Mouse (Mus musculus) E14TG2a.4 (cell line): ENCODE results near the gene Guca1b.

ENCODE experiments used
- H3K27me3 ChIP-seq: 2 replicates; pipeline ENCODE4 v1.6.1; 2014; ENCODE audit warnings: low read length, control low read depth; ENCODE audit not compliant: insufficient read depth
- H3K36me3 ChIP-seq: 2 replicates; pipeline ENCODE4 v1.6.1; 2014; ENCODE audit warnings: low read length, control low read depth; ENCODE audit not compliant: insufficient read depth
- H3K4me1 ChIP-seq: replicated peaks from 2 replicates; pipeline ENCODE4 v1.6.1; 2014; ENCODE audit warnings: low read depth, low read length, control low read depth
- H3K4me3 ChIP-seq: replicated peaks from 2 replicates; pipeline ENCODE4 v1.5.1; 2014; ENCODE audit warnings: mild to moderate bottlenecking, low read length
- H3K9me3 ChIP-seq: 2 replicates; pipeline ENCODE4 v1.6.1; 2014; ENCODE audit warnings: low read length, control low read depth
- CTCF ChIP-seq: conservative IDR thresholded peaks from 2 replicates; pipeline ENCODE4 v1.5.1; 2014; ENCODE audit warnings: low read length
- NANOG ChIP-seq: IDR thresholded peaks from 2 replicates; pipeline ENCODE4 v1.6.1; 2014; ENCODE audit warnings: borderline replicate concordance, low read length, mixed read lengths
- POU5F1 ChIP-seq: IDR thresholded peaks from 2 replicates; pipeline ENCODE4 v1.6.1; 2014; ENCODE audit warnings: low read length, borderline replicate concordance

Gene Guca1b

DNA sequence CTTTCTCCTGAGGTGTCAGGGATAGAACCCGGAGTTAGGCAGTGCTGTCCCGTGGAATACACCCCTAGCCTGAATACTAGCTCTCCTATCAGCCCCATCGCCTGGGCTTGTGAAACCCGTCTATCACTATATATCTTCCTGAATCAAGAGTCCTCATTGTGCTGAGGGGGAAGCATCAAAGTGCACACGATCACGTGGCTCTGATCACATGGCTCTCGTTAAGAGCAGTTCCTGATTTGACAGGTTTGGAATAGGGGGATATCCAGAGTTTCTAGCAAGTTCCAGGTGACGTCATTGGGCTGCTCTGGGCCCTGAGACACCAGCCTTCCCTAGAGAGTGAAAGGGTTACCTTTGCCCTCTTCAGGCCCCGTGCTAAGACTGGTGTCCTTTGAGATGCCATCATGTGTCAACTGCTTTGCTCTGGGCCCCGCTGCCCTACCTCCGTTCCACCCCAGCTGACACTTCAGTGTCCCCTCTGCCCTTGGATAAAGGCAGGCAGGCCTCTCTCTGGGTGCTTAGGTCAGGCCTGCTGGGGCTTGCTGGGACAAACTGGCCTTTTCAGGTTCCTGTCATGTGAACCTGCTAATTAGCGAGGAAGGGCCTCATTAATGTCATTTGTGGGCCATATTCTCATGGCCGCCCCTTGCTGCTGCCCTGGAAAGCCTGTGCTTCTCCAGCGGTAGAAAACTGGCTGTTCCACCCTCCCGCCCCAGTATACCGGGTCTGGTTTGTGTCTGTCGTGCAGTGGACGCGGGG is 56.3 kb downstream of the Guca1b start:
- no peaks in the 10 kb centered on the region for H3K9me3 ChIP-seq
- no peaks in the 10 kb centered on the region for H3K36me3 ChIP-seq
- H3K4me1 ChIP-seq, result peaks cover 77% of the 10 kb centered on the region
- peaks cover 30% of the 10 kb centered on the region for H3K27me3 ChIP-seq
- TF ChIP-seq CTCF (no peak), POU5F1 (no peak), NANOG (no peak)
- no peak overlapping the region for H3K4me3 ChIP-seq

DNA sequence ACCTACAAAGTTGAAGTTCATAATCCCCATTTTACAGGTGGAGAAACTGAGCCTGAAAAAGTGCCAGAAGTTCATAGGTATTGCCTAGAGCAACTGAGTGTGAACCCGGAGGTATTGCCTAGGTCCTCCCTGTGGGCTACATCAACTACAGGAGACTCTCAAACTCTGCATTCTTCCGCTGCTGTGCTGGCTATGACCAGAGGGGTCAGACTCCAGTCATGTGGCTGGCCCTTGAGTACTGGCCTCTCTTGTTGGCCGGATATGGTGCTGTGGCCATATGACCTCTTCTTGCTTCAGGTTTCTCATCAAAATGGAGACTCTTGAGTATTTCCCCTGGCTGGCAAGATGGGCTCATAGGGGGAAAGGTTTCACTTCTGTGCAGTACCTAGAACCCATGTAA is 57.1 kb downstream of the Guca1b start:
- Histone ChIP-seq H3K9me3 (no peaks in the 10 kb centered on the region), H3K4me1 (peaks cover 78% of the 10 kb centered on the region), H3K36me3 (no peaks in the 10 kb centered on the region), H3K27me3 (peaks cover 22% of the 10 kb centered on the region), H3K4me3 (no peak overlapping the region)
- no peak for TF ChIP-seq NANOG
- no peak for TF ChIP-seq POU5F1
- TF ChIP-seq CTCF, result no peak
